Mouse (Mus musculus): ENCODE results near the gene Tmem238l. TPM values are rescaled to one million over a fixed set of nuclear protein-coding genes. Genes with fewer than 3 reads are reported as not detected.

The Tmem238l gene
- polyA plus RNA-seq, 1 experiment from 2014 or later: not detected

DNA sequence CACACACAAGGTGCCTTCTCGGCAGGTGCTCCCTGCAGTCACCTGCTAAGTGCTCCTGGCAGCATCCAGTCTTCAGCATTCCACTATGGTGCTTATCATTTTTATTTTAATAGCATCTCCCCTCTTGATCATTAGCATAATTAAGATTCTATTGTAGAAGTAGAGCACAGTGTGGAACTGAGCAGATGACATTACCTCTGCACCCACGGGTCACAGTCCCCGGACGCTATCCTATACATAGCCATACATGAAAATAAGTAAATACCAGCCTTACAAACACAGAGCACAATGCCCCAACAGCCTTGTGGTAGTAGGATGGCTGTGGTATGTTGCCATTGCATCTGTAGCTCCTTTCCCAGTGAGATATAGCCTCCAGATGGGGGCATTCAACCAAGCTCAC is 52.1 kb downstream of the Tmem238l start:
- ATAC-seq (replicated peaks): peak; percentile 35; the same call in 1 of the 2 replicates
- Histone ChIP-seq H3K9me3 (no peaks in the 10 kb centered on the region), H3K27me3 (replicated peaks) (no peaks in the 10 kb centered on the region), H3K4me1 (peaks cover 24% of the 10 kb centered on the region), H3K36me3 (replicated peaks) (no peaks in the 10 kb centered on the region), H3K9ac (no peak overlapping the region), H3K4me3 (no peak overlapping the region), H3K4me2 (no peak overlapping the region), H3K27ac (no peak overlapping the region)
- 87% methylated on average over 4 of the region's 4 CpGs for WGBS

DNA sequence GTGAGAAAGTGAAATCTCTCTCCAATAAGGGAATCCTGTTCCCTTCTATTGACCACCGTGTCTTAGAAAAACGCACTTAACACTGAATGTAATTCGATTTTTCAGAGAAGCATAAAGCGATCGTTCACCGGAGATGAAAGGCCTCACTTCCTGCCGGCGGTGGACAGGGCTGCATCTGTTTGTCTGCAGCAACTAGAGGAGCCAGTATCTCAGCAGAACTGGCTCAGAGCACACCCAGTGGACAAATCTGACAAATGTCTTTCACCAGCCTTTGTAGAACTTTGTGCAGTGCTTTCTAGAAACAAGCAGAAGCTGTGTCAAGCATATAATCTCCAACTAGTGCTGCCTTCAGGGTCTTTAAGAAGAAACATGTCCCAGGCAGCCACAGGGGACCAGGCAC is 54.0 kb downstream of the Tmem238l start:
- H3K27me3 ChIP-seq (replicated peaks): no peaks in the 10 kb centered on the region
- H3K4me2 ChIP-seq: peak overlapping the region; percentile 12; the same call in 1 of the 2 replicates
- no peaks in the 10 kb centered on the region for H3K36me3 ChIP-seq (replicated peaks)
- peaks cover 24% of the 10 kb centered on the region for H3K4me1 ChIP-seq
- peak overlapping the region; percentile 28; the same call in 1 of the 2 replicates for H3K27ac ChIP-seq
- H3K4me3 ChIP-seq: no peak overlapping the region
- no peaks in the 10 kb centered on the region for H3K9me3 ChIP-seq
- peak; percentile 82 for ATAC-seq (replicated peaks)
- no peak overlapping the region for H3K9ac ChIP-seq
- WGBS: 5% methylated on average over 8 of the region's 8 CpGs

DNA sequence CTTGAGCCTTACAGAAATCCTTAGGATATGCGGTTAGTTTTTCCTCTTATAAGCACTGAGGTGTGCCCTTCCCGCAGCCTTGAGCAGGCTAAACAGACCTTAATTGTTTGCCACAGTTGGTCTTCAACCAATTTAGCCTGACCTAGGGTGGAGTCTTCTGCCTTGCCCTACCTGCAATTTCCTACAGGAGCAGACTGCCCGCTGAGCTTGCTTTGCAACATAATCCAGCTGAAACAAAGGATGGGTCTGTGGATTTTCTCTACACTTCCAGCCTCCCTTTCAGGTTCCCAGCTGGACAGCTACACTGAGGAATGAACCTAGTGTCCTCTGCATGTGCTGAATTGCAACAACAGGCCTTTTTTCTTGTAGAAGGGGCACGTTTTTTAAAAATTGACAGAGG is 55.2 kb downstream of the Tmem238l start:
- 22% methylated on average over 4 of the region's 4 CpGs for WGBS
- H3K9me3 ChIP-seq: no peaks in the 10 kb centered on the region
- no peaks in the 10 kb centered on the region for H3K36me3 ChIP-seq (replicated peaks)
- peaks cover 24% of the 10 kb centered on the region for H3K4me1 ChIP-seq
- ATAC-seq (replicated peaks): no peak
- H3K4me2 ChIP-seq: no peak overlapping the region
- no peaks in the 10 kb centered on the region for H3K27me3 ChIP-seq (replicated peaks)
- no peak overlapping the region for H3K9ac ChIP-seq
- H3K27ac ChIP-seq: no peak overlapping the region
- no peak overlapping the region for H3K4me3 ChIP-seq

Other genes starting within 250 kb of the Tmem238l start
- gene Pirt, start 44.7 kb upstream of the Tmem238l start, polyA plus RNA-seq (2015; fragmentation: Nextera tagmentation; extraction: Ambion mirVana): 0.83 and 1.1 TPM in 2 replicates
- 0.54 and 0.59 TPM in 2 replicates for gene Tmem220, start 68.5 kb downstream of the Tmem238l start, polyA plus RNA-seq (2015; fragmentation: Nextera tagmentation; extraction: Ambion mirVana)
- gene Adprm, start 96.0 kb downstream of the Tmem238l start, polyA plus RNA-seq (2015; fragmentation: Nextera tagmentation; extraction: Ambion mirVana): 32.4 and 35.3 TPM in 2 replicates
- gene Sco1, start 96.0 kb downstream of the Tmem238l start, polyA plus RNA-seq (2015; fragmentation: Nextera tagmentation; extraction: Ambion mirVana): 13.5 and 14.0 TPM in 2 replicates
- 0.15 and 0.22 TPM in 2 replicates for gene Myh3, start 121.7 kb downstream of the Tmem238l start, polyA plus RNA-seq (2015; fragmentation: Nextera tagmentation; extraction: Ambion mirVana)
- 0.08 and 0.25 TPM in 2 replicates for gene Myh2, start 214.4 kb downstream of the Tmem238l start, polyA plus RNA-seq (2015; fragmentation: Nextera tagmentation; extraction: Ambion mirVana)
- gene Myh1, start 243.4 kb downstream of the Tmem238l start, polyA plus RNA-seq (2015; fragmentation: Nextera tagmentation; extraction: Ambion mirVana): 0.05 and 0.10 TPM in 2 replicates